8 mouse cellular contexts compared by ENCODE assay signal in genomic region chr8:41573027-41573885, GRCm38 (mm10).
DNase-seq lines count a peak whose midpoint lies in the region; ATAC-seq lines count a peak whose summit lies in the region.

No protein-coding gene starts in this region.

- no peak overlapping the region for H3K4me3 ChIP-seq in intestine, embryonic 14.5 days (ENCODE audit: low read depth, low read length)
- no peak overlapping the region for H3K4me3 ChIP-seq in intestine, embryonic 16.5 days (ENCODE audit: low read length)

- H3K4me1 ChIP-seq in intestine, embryonic 14.5 days (replicated peaks; ENCODE audit: control insufficient read depth, insufficient read depth, low read length), result no peaks in the 10 kb centered on the region
- H3K4me1 ChIP-seq in intestine, embryonic 16.5 days (ENCODE audit: control insufficient read depth, insufficient read depth, low read length), result no peaks in the 10 kb centered on the region

- peak; percentile 52; the same call in 1 of the 2 replicates for ATAC-seq in intestine, embryonic 14.5 days (replicated peaks; ENCODE audit: low FRiP score, low TSS enrichment, low read depth)
- no peak for ATAC-seq in intestine, embryonic 16.5 days

- no peaks in the 10 kb centered on the region for H3K36me3 ChIP-seq in intestine, embryonic 14.5 days (ENCODE audit: control insufficient read depth, insufficient read depth, low read length)
- no peaks in the 10 kb centered on the region for H3K36me3 ChIP-seq in intestine, embryonic 16.5 days (ENCODE audit: control insufficient read depth, insufficient read depth, low read length)

- H3K4me2 ChIP-seq in intestine, embryonic 14.5 days (ENCODE audit: low read length), result no peak overlapping the region
- no peak overlapping the region for H3K4me2 ChIP-seq in intestine, embryonic 16.5 days (ENCODE audit: low read depth, low read length)

- peak; percentile 94 for DNase-seq in intestine, embryonic 14.5 days (ENCODE audit: low spot score)
- DNase-seq in cerebellum, adult 9-10 months, result peak; percentile 60
- DNase-seq in frontal cortex, adult 2 months (ENCODE audit: extremely low spot score in 1 of 2, low spot score in 1 of 2), result peak; percentile 49 to 97
- peak; percentile 21 to 65 for DNase-seq in kidney, adult 8-10 months
- DNase-seq in left cerebral cortex, postnatal 4 days, result peak; percentile 83
- peak; percentile 86 for DNase-seq in neural tube, embryonic 10.5 days (ENCODE audit: extremely low spot score, low spot score)
- DNase-seq in thymus, postnatal 25 days, result peak; percentile 10

- intact Hi-C loops in left cerebral cortex, postnatal 4 days (cut with DNase I), result no loop called here

- no peaks in the 10 kb centered on the region for H3K9me3 ChIP-seq in intestine, embryonic 14.5 days (ENCODE audit: control insufficient read depth, low read length)
- H3K9me3 ChIP-seq in intestine, embryonic 16.5 days (ENCODE audit: control insufficient read depth, low read length), result no peaks in the 10 kb centered on the region

- H3K27ac ChIP-seq in intestine, embryonic 14.5 days (ENCODE audit: low read depth), result no peak overlapping the region
- no peak overlapping the region for H3K27ac ChIP-seq in intestine, embryonic 16.5 days (ENCODE audit: low read length)

- no peak overlapping the region for H3K9ac ChIP-seq in intestine, embryonic 14.5 days (ENCODE audit: low read length)
- H3K9ac ChIP-seq in intestine, embryonic 16.5 days (ENCODE audit: low read depth, low read length), result no peak overlapping the region

- H3K27me3 ChIP-seq in intestine, embryonic 14.5 days (replicated peaks; ENCODE audit: control insufficient read depth, insufficient read depth, low read length), result no peaks in the 10 kb centered on the region
- no peaks in the 10 kb centered on the region for H3K27me3 ChIP-seq in intestine, embryonic 16.5 days (replicated peaks; ENCODE audit: control insufficient read depth, insufficient read depth, low read length)

- 43% methylated on average over 10 of the region's 10 CpGs for WGBS in intestine, embryonic 14.5 days
- 46% methylated on average over 10 of the region's 10 CpGs for WGBS in intestine, embryonic 16.5 days

Comparison
In these comparisons a context has a peak if more than half of its experiments do, and no peak if none do; other contexts are left out.
1. DNase-seq: peak in every context shown above with its lines; median percentile 94 in intestine, embryonic 14.5 days; 86 in neural tube, embryonic 10.5 days; 83 in left cerebral cortex, postnatal 4 days; 73 in frontal cortex, adult 2 months; 60 in cerebellum, adult 9-10 months; 43 in kidney, adult 8-10 months; 10 in thymus, postnatal 25 days.